Mouse (Mus musculus) intestine, embryonic 15.5 days (tissue): ENCODE measurements at regions not wholly inside any gene's neighbourhood (a gene's known extent, or its start where the extent isn't known, plus 50 kb on each side); places are given as distances from the start of the nearest gene placed in this dataset.
A peak's percentile ranks its signal among the peaks of the same experiment; 100 is the strongest.

Experiments
- ATAC-seq: fragments of 200-750 bp; cut with Nextera tagmentation; 2 replicates; pipeline ENCODE4 v1.8.0; 2017; ENCODE audit warnings: moderate TSS enrichment, moderate library complexity
- H3K27ac ChIP-seq: fragments of 300-500 bp; sonication (generic); 2 replicates; pipeline ENCODE4 v1.5.1; 2015; ENCODE audit warnings: mild to moderate bottlenecking, inconsistent platforms
- H3K27me3 ChIP-seq: fragments of 300-500 bp; sonication (generic); replicated peaks from 2 replicates; pipeline ENCODE4 v1.6.1; 2015; ENCODE audit warnings: inconsistent platforms
- H3K36me3 ChIP-seq: fragments of 300-500 bp; sonication (generic); 2 replicates; pipeline ENCODE4 v1.6.1; 2015; ENCODE audit warnings: inconsistent platforms
- H3K4me1 ChIP-seq: fragments of 300-500 bp; sonication (generic); replicated peaks from 2 replicates; pipeline ENCODE4 v1.6.1; 2015; ENCODE audit warnings: inconsistent platforms
- H3K4me2 ChIP-seq: fragments of 300-500 bp; sonication (generic); replicated peaks from 2 replicates; pipeline ENCODE4 v1.6.1; 2015; ENCODE audit warnings: mild to moderate bottlenecking, inconsistent platforms
- H3K4me3 ChIP-seq: fragments of 300-500 bp; sonication (generic); replicated peaks from 2 replicates; pipeline ENCODE4 v1.5.1; 2015; ENCODE audit warnings: inconsistent platforms
- H3K9ac ChIP-seq: fragments of 300-500 bp; sonication (generic); 2 replicates; pipeline ENCODE4 v1.6.1; 2015; ENCODE audit warnings: inconsistent platforms
- H3K9me3 ChIP-seq: fragments of 300-500 bp; sonication (generic); 2 replicates; pipeline ENCODE4 v1.6.1; 2016; ENCODE audit warnings: inconsistent platforms
- WGBS: fragments of 180-500 bp; shearing (Covaris S2); methylation state at CpG from one replicate; pipeline ENCODE4 v1.1.7; 2015; 5-methylcytosine and 5-hydroxymethylcytosine counted together

DNA sequence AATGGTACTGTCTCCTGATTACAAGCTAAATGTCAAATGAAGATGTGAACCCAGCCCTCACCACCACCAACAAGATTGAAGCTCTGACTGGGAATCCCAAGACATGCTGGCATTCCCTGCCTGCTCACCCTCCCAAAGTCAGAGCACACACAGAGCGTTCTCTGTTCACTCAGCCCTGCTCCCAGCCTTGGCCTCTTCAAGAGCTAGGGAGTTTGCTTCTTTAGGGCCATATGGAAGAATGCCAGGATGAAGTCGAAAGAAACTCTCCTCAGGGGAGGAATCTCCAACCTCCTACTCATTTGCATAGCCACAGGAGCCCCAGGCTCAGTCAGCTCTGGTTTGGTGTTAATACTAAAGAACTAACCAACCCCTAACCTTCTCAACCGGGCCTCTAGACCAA is 90.1 kb downstream of the Tmem17 start:
- 33% methylated on average over 3 of the region's 3 CpGs for WGBS
- ATAC-seq, result peak; percentile 43; the same call in 1 of the 2 replicates

DNA sequence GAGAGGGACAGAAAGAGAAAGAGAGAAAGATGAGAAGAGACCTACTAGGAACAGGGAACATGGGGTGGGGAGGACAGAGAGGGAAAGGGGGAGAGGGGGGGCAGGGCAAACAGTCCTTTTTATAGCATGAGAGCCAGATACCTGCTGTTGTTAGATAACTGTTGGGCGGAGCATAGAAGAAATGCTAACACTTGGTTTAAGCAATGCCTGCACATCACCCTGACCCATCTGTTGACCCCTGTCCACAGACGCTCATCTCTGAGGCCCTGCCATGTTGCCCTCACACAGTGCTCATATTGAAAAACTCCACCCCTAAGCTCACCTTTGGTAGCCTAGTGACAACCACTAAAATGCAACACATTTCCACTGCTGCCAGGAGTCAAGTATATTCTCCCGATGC is 90.7 kb downstream of the Tmem17 start:
- WGBS, result 61% methylated on average over 3 of the region's 3 CpGs
- H3K9me3 ChIP-seq, result no peaks in the 10 kb centered on the region
- no peak overlapping the region for H3K27ac ChIP-seq
- no peaks in the 10 kb centered on the region for H3K4me1 ChIP-seq
- no peaks in the 10 kb centered on the region for H3K27me3 ChIP-seq
- no peaks in the 10 kb centered on the region for H3K36me3 ChIP-seq
- no peak for ATAC-seq
- H3K4me2 ChIP-seq, result no peak overlapping the region
- no peak overlapping the region for H3K9ac ChIP-seq
- no peak overlapping the region for H3K4me3 ChIP-seq

More for the DNA sequence above, 90.1 kb downstream of the Tmem17 start:
- Histone ChIP-seq H3K9ac (no peak overlapping the region), H3K27ac (no peak overlapping the region), H3K4me3 (no peak overlapping the region), H3K27me3 (no peaks in the 10 kb centered on the region), H3K9me3 (no peaks in the 10 kb centered on the region), H3K36me3 (no peaks in the 10 kb centered on the region), H3K4me1 (no peaks in the 10 kb centered on the region), H3K4me2 (no peak overlapping the region)

DNA sequence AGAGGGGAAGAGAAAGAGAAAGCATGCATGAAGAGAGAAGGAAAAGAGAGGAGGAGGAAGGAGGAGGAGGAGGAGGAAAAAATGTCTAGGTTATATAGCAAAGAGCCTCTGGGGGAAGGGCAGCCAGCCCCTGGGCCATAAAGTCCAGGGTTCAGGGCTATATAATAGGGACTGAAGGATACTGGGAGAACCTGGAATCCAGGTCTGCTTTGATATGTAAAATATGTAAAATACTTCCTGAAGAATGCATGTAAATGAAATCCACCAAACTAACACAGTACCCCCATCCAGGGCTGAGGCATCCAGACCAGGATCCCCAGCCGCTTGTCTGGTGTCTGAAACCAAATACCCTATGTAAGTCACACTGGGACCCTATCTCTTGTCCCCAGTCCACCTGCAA is 91.5 kb downstream of the Tmem17 start:
- Histone ChIP-seq H3K27me3 (no peaks in the 10 kb centered on the region), H3K9ac (no peak overlapping the region), H3K4me3 (no peak overlapping the region), H3K27ac (no peak overlapping the region), H3K9me3 (no peaks in the 10 kb centered on the region), H3K4me2 (no peak overlapping the region), H3K4me1 (no peaks in the 10 kb centered on the region), H3K36me3 (no peaks in the 10 kb centered on the region)
- WGBS, result 92% methylated on average over 1 of the region's 1 CpGs
- ATAC-seq, result no peak

DNA sequence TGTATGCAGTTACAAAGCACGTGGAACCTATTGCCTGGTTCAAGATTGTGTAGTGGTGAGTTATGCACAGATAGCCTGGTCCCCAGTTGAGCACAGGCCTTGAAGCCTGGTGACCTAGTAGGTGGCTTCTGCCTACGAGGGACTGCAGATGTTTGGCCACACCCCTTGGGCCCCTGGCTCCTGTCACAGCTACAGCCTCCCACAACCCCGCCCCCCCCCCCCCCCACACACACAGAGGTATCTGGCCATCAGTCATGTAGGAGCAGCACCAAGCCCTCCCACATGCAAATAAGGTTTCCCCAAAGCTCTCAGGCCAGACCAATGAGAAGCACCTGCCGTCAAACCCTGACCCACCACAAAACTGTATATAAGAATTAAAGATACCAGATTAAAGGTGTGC is 94.5 kb downstream of the Tmem17 start:
- H3K9ac ChIP-seq, result no peak overlapping the region
- WGBS, result 51% methylated on average over 4 of the region's 4 CpGs
- peaks cover 11% of the 10 kb centered on the region for H3K4me1 ChIP-seq

DNA sequence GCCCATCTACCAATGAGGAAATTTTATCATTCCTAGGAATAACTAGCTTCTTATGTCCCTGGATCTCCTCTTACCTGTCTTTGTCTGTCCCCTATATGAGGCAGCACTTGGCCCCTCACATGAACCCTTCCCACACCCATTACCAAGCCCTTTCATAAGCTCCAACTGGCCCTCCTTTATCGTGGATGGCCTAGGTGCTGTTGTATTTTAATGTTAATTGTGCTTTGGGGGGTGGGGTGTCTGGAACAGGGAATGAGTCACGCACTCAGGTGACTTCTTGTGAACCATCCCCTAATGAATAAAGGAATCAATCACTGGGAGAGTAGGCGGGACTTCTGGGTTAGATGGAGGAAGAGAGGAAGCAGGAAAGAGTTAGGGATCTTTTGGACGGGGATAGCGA is 95.8 kb downstream of the Tmem17 start:
- Histone ChIP-seq H3K9me3 (no peaks in the 10 kb centered on the region), H3K4me1 (peaks cover 11% of the 10 kb centered on the region), H3K27ac (no peak overlapping the region), H3K9ac (no peak overlapping the region), H3K4me2 (no peak overlapping the region), H3K4me3 (no peak overlapping the region), H3K36me3 (no peaks in the 10 kb centered on the region), H3K27me3 (no peaks in the 10 kb centered on the region)
- no peak for ATAC-seq
- WGBS, result 80% methylated on average over 5 of the region's 5 CpGs

More for the DNA sequence above, 94.5 kb downstream of the Tmem17 start:
- H3K36me3 ChIP-seq, result no peaks in the 10 kb centered on the region
- no peak overlapping the region for H3K4me3 ChIP-seq
- no peaks in the 10 kb centered on the region for H3K9me3 ChIP-seq
- no peak overlapping the region for H3K27ac ChIP-seq
- no peaks in the 10 kb centered on the region for H3K27me3 ChIP-seq
- no peak for ATAC-seq
- no peak overlapping the region for H3K4me2 ChIP-seq

DNA sequence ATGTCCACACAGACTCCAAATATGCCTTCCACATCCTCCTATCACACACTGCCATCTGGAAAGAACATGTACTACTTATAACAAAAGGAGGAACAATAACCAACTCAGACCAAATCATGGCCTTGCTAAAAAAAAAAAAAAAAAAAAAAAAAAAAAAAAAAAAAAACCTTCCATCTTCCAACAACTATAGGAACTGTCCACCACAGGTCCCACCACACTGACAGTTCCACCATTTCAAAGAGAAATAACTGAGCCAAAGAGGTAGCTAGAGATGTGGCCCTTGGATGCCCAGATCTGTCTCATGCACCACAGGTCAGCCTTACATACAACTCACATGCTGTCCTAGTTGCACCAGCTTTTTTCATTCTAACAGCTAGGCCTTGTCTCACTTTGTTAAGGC is 97.1 kb downstream of the Tmem17 start:
- no peaks in the 10 kb centered on the region for H3K9me3 ChIP-seq
- H3K36me3 ChIP-seq, result no peaks in the 10 kb centered on the region
- H3K27me3 ChIP-seq, result no peaks in the 10 kb centered on the region
- H3K4me1 ChIP-seq, result peaks cover 11% of the 10 kb centered on the region
- H3K4me3 ChIP-seq, result no peak overlapping the region
- ATAC-seq, result no peak
- H3K4me2 ChIP-seq, result no peak overlapping the region
- no peak overlapping the region for H3K9ac ChIP-seq
- H3K27ac ChIP-seq, result no peak overlapping the region

DNA sequence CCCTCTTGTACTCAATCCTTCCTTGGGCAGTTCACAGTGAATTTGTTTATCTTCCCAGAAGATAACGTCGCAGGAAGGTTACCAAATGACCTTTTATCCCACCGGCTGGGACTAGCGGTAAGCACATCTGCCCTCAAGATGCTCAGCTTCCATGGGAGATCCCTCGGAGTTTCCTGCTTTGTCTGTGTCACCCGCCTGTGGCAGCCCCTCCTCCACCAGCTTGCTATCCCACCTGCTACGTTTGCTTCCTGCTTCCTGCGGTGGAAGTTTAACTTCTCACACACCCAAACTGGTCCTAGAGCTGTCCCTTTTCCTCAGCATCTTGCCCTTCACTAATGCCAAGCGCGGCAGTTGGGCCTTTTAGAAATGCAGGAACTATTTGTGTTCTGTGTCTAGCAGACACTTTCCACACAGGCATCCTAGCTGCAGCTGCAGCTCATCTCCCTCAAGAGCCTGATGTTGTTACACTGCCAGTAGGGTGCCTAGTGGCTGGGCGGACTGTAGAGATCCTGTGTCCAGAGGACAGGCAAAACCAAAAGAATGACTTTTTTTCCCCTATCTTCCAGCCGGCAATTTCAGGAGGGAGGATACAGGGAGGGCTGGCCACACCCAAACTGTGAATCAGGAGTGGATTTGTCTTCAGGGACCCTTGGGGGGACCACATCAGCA is 98.7 kb downstream of the Tmem17 start:
- Histone ChIP-seq H3K4me1 (peaks cover 11% of the 10 kb centered on the region), H3K9ac (0 out of 2 replicates have a peak overlapping the region, but pooled peaks have one; percentile 1), H3K4me2 (peak overlapping the region; percentile 37), H3K27ac (no peak overlapping the region), H3K4me3 (no peak overlapping the region), H3K36me3 (no peaks in the 10 kb centered on the region), H3K9me3 (no peaks in the 10 kb centered on the region), H3K27me3 (no peaks in the 10 kb centered on the region)
- WGBS, result 7% methylated on average over 12 of the region's 12 CpGs
- peak; percentile 39; the same call in 1 of the 2 replicates for ATAC-seq

DNA sequence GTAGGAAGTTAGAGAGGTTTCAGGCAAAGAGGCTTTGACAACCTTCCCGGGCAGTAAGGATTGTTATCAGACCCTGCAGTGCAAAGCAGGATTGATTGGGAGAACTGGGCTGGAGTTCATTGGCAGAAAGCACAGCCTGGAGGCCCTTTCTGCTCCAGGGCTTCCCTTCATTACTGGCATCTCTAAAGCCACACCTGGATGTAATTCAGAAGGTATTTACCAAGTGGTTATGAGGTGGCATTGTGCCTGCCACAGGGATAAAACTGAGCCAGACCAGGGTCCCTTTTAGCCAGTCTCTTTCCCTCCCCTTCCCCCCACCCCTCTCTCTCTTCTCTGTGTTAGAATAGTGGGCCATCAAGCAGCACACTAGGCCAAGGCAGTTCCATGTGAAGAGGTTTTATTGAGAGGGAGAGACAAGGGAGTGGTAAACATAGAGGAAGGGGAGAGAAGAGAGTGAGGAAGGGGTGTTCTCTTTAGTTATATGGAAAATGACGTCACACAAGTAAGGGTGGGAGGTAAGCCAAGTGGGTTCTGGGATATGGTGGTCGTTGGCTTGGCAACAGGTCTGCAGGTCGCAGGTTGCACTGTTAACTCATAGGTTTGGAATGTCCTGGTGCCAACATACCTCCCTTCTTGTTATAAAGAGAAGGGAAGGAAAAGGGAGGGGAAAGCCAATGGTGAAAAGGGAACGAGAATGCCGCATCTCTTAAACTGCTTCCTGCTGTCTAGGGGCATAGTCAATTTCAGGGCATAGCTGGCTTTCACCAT is 99.4 kb downstream of the Tmem17 start:
- Histone ChIP-seq H3K36me3 (no peaks in the 10 kb centered on the region), H3K27me3 (no peaks in the 10 kb centered on the region), H3K4me1 (peaks cover 11% of the 10 kb centered on the region), H3K4me2 (0 out of 2 replicates have a peak overlapping the region, but pooled peaks have one; percentile 37), H3K27ac (no peak overlapping the region), H3K9ac (0 out of 2 replicates have a peak overlapping the region, but pooled peaks have one; percentile 1), H3K4me3 (no peak overlapping the region), H3K9me3 (no peaks in the 10 kb centered on the region)
- no peak for ATAC-seq
- 47% methylated on average over 6 of the region's 6 CpGs for WGBS

DNA sequence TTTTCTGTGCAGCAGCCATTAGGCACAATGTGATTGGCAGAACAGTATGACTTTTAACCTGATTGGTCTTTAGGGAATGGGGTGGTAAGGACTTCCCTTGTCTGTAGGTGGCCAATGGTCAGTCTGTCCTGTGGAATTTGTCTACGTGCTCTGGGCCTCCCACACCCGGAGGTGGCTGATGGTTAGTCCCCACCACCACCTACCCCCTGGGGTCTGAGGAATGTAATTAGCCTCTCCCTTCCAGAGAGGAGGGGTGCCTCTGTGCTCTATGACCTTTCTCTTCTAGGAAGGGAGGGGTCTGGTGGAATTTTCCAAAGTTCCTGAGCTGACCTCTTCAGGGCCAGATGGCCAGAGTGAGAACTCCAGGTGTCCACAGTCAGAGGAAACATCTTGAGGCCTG is 101.6 kb downstream of the Tmem17 start:
- no peak overlapping the region for H3K4me3 ChIP-seq
- no peaks in the 10 kb centered on the region for H3K36me3 ChIP-seq
- H3K27me3 ChIP-seq, result no peaks in the 10 kb centered on the region
- H3K27ac ChIP-seq, result no peak overlapping the region
- H3K9ac ChIP-seq, result no peak overlapping the region
- no peak overlapping the region for H3K4me2 ChIP-seq
- H3K4me1 ChIP-seq, result peaks cover 11% of the 10 kb centered on the region
- H3K9me3 ChIP-seq, result no peaks in the 10 kb centered on the region
- WGBS, result 67% methylated on average over 2 of the region's 2 CpGs
- ATAC-seq, result no peak

DNA sequence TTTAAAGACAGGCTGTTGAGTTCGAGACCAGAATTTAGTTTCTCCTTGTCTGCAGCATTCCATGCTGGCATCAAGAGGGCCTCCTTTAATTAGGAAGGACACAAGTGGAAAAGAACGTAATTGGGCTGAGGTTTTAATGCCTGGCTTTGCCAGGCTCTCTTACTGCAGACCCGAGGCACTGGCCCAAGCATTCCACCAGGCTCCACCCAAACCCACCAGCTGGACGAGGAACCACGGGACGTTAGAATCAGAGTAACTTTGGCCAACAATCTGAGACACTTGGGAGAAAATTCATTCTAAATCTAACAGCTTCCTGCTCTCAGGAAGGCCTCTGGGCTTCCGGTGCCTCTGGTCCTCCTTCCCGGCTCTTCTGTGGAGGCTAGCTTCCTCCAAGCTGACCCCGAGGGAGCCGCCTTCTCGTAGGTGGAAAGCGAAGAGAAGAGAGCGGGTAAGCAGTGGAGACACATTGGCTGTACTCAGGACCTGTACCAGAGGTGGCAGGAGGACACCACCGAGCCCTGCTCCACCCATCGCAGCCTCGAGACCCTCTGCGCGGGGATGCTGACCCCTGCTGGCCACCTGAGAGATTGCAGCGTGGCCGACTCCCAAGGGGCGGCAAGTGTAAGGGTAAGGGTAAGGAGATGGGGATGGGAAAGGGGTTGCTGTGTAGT is 105.5 kb downstream of the Tmem17 start:
- 9% methylated on average over 21 of the region's 21 CpGs for WGBS
- H3K36me3 ChIP-seq, result no peaks in the 10 kb centered on the region
- ATAC-seq, result peak; percentile 91
- no peaks in the 10 kb centered on the region for H3K9me3 ChIP-seq
- no peaks in the 10 kb centered on the region for H3K4me1 ChIP-seq
- peak overlapping the region; percentile 34 for H3K4me3 ChIP-seq
- no peaks in the 10 kb centered on the region for H3K27me3 ChIP-seq
- H3K9ac ChIP-seq, result peak overlapping the region; percentile 43; the same call in 1 of the 2 replicates
- H3K4me2 ChIP-seq, result peak overlapping the region; percentile 73
- no peak overlapping the region for H3K27ac ChIP-seq

DNA sequence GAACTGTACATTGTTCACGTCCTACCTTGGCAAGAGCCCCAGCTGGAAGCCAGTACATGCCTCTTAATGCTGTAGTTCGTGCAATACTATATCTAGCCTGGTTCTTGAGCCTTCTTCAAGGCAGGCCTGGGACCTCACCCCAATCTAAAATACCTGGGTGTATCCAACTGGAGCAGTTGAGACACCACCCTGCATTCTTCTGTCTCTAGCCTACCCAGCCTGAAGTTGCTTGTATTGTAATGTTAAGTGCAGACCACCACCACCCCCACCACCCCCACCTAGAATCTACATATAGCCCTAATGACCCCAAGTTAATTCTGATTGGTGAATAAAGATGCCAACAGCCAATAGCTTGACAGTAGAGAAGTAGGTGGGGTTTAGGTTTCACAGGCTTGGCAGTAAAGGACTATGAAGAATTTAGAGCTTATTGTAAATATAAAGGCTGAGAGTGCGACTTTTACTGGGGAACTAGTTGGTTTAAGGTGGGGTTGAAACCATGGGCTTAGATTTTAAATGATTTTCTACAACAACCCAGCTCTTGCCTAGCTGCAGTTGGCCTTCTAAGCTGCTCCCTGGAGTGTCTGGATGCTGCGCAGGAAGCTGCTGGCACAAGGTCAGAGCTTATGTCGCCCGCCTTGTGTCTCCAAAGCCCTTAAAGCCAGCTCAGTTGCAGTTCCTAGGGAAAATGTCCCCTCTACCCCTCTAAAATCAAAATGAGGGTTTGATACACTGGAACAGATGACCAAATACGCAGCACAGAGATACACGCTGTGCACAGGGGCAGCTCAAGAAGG is 109.2 kb downstream of the Tmem17 start:
- 80% methylated on average over 8 of the region's 8 CpGs for WGBS
- Histone ChIP-seq H3K27me3 (no peaks in the 10 kb centered on the region), H3K4me3 (no peak overlapping the region), H3K4me1 (no peaks in the 10 kb centered on the region), H3K9me3 (no peaks in the 10 kb centered on the region), H3K4me2 (no peak overlapping the region), H3K27ac (no peak overlapping the region), H3K9ac (no peak overlapping the region), H3K36me3 (no peaks in the 10 kb centered on the region)
- no peak for ATAC-seq

DNA sequence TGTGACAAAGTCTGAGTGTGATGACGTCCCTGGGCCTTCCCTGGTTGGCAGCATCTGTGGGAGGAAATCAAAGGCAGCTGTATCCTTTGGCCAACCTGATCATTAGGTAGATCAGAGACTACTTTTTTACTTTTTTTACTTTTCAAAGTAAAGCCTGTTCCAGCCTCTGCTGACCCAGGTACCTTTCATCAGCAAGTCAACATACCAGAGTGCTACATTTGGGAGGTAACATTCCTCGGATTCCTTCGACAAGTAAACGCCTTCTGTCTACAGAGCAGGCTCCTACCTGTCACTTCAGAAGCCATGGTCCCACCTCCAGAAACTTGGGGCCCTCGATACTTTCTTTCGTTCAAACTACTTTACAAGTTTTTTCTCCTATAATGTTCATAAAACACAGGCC is 110.0 kb downstream of the Tmem17 start:
- H3K27me3 ChIP-seq, result no peaks in the 10 kb centered on the region
- H3K4me2 ChIP-seq, result no peak overlapping the region
- no peaks in the 10 kb centered on the region for H3K4me1 ChIP-seq
- 38% methylated on average over 6 of the region's 6 CpGs for WGBS
- H3K4me3 ChIP-seq, result no peak overlapping the region
- no peak; the same call in 1 of the 2 replicates for ATAC-seq
- no peaks in the 10 kb centered on the region for H3K9me3 ChIP-seq
- H3K9ac ChIP-seq, result no peak overlapping the region
- no peak overlapping the region for H3K27ac ChIP-seq
- H3K36me3 ChIP-seq, result no peaks in the 10 kb centered on the region
